ENCODE assay signal across 26 mouse cellular contexts in the genomic region with DNA sequence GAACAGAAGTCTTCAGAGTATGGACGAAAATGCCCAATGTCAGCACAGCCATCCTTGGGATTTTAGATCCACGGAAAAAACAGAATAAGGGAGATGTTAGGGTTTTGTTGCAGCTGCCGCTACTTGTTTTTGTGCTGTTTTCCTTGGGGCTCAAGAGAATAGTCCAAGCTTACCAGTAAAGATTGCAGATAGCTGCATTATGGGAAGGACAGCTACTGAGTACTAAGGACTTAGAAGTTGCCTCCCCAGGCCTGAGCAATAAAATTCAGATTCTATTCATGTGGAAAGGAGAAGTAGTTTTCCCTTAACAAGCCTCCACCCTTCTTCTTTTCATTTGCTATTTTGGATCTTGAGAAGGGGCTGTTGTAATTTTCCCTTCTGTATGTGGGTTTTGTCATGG.
"Had no signal": no experiment of that assay in that cellular context is flagged by ENCODE, and none has a peak within 500 bp of the region (broad histone marks: within the 10 kb centered on the region; RNA-seq: fewer than 3 reads in every experiment).

No protein-coding gene starts in this region.

- H3K4me3 ChIP-seq: heart, adult 2 months; hindbrain, embryonic 10.5 days; hindbrain, embryonic 12.5 days; intestine, embryonic 15.5 days; layer of hippocampus, adult 2 months; left cerebral cortex, adult 2 months; limb, embryonic 10.5 days; limb, embryonic 12.5 days; liver, embryonic 13.5 days had no signal

- H3K4me1 ChIP-seq: hindbrain, embryonic 10.5 days; hindbrain, embryonic 12.5 days; intestine, embryonic 15.5 days; limb, embryonic 10.5 days; limb, embryonic 12.5 days; liver, embryonic 13.5 days had no signal

- DNase-seq: gastrocnemius, postnatal 14 days; gastrocnemius, postnatal 36 days; heart, adult 11 months; heart, adult 2 months; heart, postnatal 10 days; heart, postnatal 4 days; kidney, adult 18-20 months; kidney, adult 8-10 months; kidney, postnatal 10 days; kidney, postnatal 25 days; kidney, postnatal 4 days; liver; liver, embryonic 13.5 days had no signal

- H3K36me3 ChIP-seq: hindbrain, embryonic 10.5 days; hindbrain, embryonic 12.5 days; intestine, embryonic 15.5 days; limb, embryonic 10.5 days; limb, embryonic 12.5 days; liver, embryonic 13.5 days had no signal

- H3K4me2 ChIP-seq: heart, embryonic 11.5 days; hindbrain, embryonic 12.5 days; hindbrain, embryonic 14.5 days; intestine, embryonic 15.5 days; limb, embryonic 12.5 days; liver, embryonic 11.5 days; liver, embryonic 13.5 days had no signal

- H3K27ac ChIP-seq: heart, adult 2 months; hindbrain, embryonic 10.5 days; hindbrain, embryonic 12.5 days; hindbrain, embryonic 14.5 days; intestine, embryonic 15.5 days; layer of hippocampus, adult 2 months; left cerebral cortex, adult 2 months; limb, embryonic 10.5 days; limb, embryonic 12.5 days; liver, embryonic 13.5 days had no signal

- ATAC-seq: hindbrain, embryonic 16.5 days; inflammation-experienced regulatory T-cells, adult 6 months; intestine, embryonic 15.5 days; intestine, postnatal 0 days had no signal

- H3K9ac ChIP-seq: hindbrain, embryonic 12.5 days; hindbrain, embryonic 14.5 days; intestine, embryonic 15.5 days; limb, embryonic 12.5 days; liver, embryonic 13.5 days had no signal

- H3K27me3 ChIP-seq: hindbrain, embryonic 12.5 days; intestine, embryonic 15.5 days; limb, embryonic 12.5 days; liver, embryonic 13.5 days had no signal

- H3K9me3 ChIP-seq: hindbrain, embryonic 10.5 days; hindbrain, embryonic 12.5 days; intestine, embryonic 15.5 days; limb, embryonic 10.5 days; limb, embryonic 12.5 days; liver, embryonic 13.5 days had no signal
